Mouse (Mus musculus) embryonic facial prominence, embryonic 11.5 days (tissue): ENCODE data around the gene Kcnq1. TPM values are rescaled to one million over a fixed set of nuclear protein-coding genes. Genes with fewer than 3 reads are reported as not detected.

Experiments
- ATAC-seq: fragments of 200-750 bp; cut with Nextera tagmentation; replicated peaks from 2 replicates; pipeline ENCODE4 v1.8.0; 2017; ENCODE audit warnings: low read depth; ENCODE audit not compliant: insufficient number of reproducible peaks, low FRiP score, low TSS enrichment
- DNase-seq: peaks from one replicate; pipeline ENCODE4 v3.0.0-alpha.2; 2015; ENCODE audit warnings: low spot score
- H3K27ac ChIP-seq: fragments of 300-500 bp; sonication (generic); replicated peaks from 2 replicates; pipeline ENCODE4 v1.5.1; 2014; ENCODE audit warnings: mild to moderate bottlenecking, low read depth, low read length, control low read depth
- H3K27me3 ChIP-seq: fragments of 300-500 bp; sonication (generic); 2 replicates; pipeline ENCODE4 v1.6.1; 2014; ENCODE audit warnings: mild to moderate bottlenecking, low read length, moderate library complexity, mixed read lengths; ENCODE audit not compliant: control insufficient read depth, insufficient read depth
- H3K36me3 ChIP-seq: fragments of 300-500 bp; sonication (generic); replicated peaks from 2 replicates; pipeline ENCODE4 v1.6.1; 2014; ENCODE audit warnings: low read depth, mild to moderate bottlenecking, low read length, moderate library complexity, mixed read lengths; ENCODE audit not compliant: control insufficient read depth, insufficient read depth
- H3K4me1 ChIP-seq: fragments of 300-500 bp; sonication (generic); 2 replicates; pipeline ENCODE4 v1.6.1; 2014; ENCODE audit warnings: low read length, mixed read lengths; ENCODE audit not compliant: control insufficient read depth, insufficient read depth
- H3K4me2 ChIP-seq: fragments of 300-500 bp; sonication (generic); 2 replicates; pipeline ENCODE4 v1.6.1; 2014; ENCODE audit warnings: low read depth, mild to moderate bottlenecking, control low read depth, low read length, moderate library complexity
- H3K4me3 ChIP-seq: fragments of 300-500 bp; sonication (generic); 2 replicates; pipeline ENCODE4 v1.5.1; 2014; ENCODE audit warnings: low read depth, low read length, control low read depth
- H3K9ac ChIP-seq: fragments of 300-500 bp; sonication (generic); replicated peaks from 2 replicates; pipeline ENCODE4 v1.6.1; 2014; ENCODE audit warnings: mild to moderate bottlenecking, control low read depth, low read length
- H3K9me3 ChIP-seq: fragments of 300-500 bp; sonication (generic); replicated peaks from 2 replicates; pipeline ENCODE4 v1.6.1; 2016; ENCODE audit warnings: mild to moderate bottlenecking, low read length, inconsistent platforms, mixed read lengths; ENCODE audit not compliant: control insufficient read depth
- WGBS: fragments of 180-500 bp; shearing (Covaris S2); extraction: QIAGEN DNeasy Blood & Tissue Kit; methylation state at CpG from one replicate; pipeline ENCODE4 v1.1.7; 2014; 5-methylcytosine and 5-hydroxymethylcytosine counted together
- polyA plus RNA-seq: library from polyadenylated mRNA; unstranded; fragments of >200 nt; fragmentation: Nextera tagmentation; extraction: Ambion mirVana; gene quantifications from 2 replicates; pipeline ENCODE4 v1.2.1, GENCODE M21; 2014

The Kcnq1 gene
- polyA plus RNA-seq, 1 experiment from 2014 or later = 0.81 TPM

DNA sequence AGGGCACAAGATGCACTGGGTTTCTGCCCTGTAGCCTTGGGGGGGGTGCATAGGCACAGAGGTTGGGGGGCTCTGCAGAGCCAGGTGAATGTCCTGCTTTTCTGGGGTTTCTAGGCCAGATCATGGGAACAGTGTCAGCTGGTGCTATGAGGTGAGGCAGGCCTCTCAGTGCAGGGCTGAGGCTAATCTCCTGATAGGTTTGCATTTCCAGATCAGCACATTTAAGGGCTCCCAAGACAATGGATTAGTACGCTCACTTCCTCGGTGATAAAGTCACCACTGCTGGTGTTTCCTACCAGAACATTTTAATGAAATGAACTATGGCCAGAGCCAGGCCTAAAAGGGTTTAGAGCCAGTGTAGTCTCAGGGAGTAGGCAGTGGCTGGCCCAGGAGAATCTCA is 36.5 kb downstream of the Kcnq1 start:
- no peak overlapping the region for H3K4me2 ChIP-seq
- no peak overlapping the region for H3K9ac ChIP-seq
- H3K4me1 ChIP-seq = no peaks in the 10 kb centered on the region
- H3K36me3 ChIP-seq = no peaks in the 10 kb centered on the region
- H3K27me3 ChIP-seq = no peaks in the 10 kb centered on the region
- DNase-seq (no peak), ATAC-seq (no peak)
- WGBS = 88% methylated on average over 2 of the region's 2 CpGs
- no peak overlapping the region for H3K27ac ChIP-seq
- H3K9me3 ChIP-seq = no peaks in the 10 kb centered on the region
- H3K4me3 ChIP-seq = no peak overlapping the region

- H3K4me2 ChIP-seq = no peak overlapping the region
- WGBS = 70% methylated on average over 5 of the region's 5 CpGs
- no peak for ATAC-seq
These were observed 40.9 kb downstream of the Kcnq1 start for GRCm38 (mm10) chr7:143147015-143147414.

DNA sequence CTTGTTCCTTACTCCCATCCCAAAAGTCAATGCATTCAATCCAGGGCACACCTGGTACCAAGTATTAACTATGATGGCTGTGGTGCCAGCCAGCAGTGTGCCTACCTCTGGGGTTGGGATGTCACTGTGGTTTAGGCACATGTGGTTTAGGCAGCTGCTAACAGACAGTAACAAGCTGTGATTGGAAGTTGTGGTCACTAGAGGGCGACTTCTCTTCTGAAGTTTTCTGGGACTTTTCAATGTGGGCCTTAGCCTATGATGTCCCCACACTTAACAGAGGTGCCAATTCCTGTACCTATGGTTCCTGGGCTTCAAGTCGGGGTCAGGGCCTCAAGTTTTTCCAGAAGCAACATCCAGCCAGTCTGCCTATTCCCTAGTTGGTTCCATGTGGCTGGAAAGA is 45.0 kb downstream of the Kcnq1 start:
- peaks cover 7% of the 10 kb centered on the region; the same call in 1 of the 2 replicates for H3K4me1 ChIP-seq
- ATAC-seq (no peak), DNase-seq (peak; percentile 84)
- WGBS = 20% methylated on average over 2 of the region's 2 CpGs
- no peak overlapping the region for H3K4me2 ChIP-seq
- H3K36me3 ChIP-seq = no peaks in the 10 kb centered on the region
- H3K9me3 ChIP-seq = no peaks in the 10 kb centered on the region
- no peak overlapping the region for H3K27ac ChIP-seq
- H3K9ac ChIP-seq = no peak overlapping the region
- H3K27me3 ChIP-seq = no peaks in the 10 kb centered on the region
- no peak overlapping the region for H3K4me3 ChIP-seq

More at GRCm38 (mm10) chr7:143147015-143147414, 40.9 kb downstream of the Kcnq1 start:
- Histone ChIP-seq H3K9ac (no peak overlapping the region), H3K27ac (no peak overlapping the region), H3K4me3 (no peak overlapping the region), H3K4me1 (no peaks in the 10 kb centered on the region), H3K9me3 (no peaks in the 10 kb centered on the region), H3K27me3 (no peaks in the 10 kb centered on the region), H3K36me3 (no peaks in the 10 kb centered on the region)
- no peak for DNase-seq

DNA sequence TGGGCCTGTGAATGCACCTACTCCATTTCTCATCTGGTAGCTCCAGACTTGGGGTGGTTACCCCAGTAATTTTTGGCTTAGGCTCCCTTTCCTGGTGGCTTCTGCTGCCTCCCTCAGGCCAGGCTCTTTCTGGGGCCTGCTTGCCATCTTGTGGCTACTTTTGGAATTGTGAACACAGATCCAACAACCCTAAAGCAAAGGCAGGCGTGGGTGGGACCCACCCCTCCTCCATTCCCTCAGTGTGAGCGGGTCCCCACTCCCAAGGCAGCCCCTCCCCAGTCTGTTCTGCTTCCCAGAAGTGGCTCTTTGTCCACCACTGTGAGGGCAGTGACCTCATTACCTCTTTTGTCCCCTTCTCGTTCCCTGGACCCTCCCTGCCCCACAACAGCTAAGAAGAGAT is 46.2 kb downstream of the Kcnq1 start:
- Histone ChIP-seq H3K9ac (no peak overlapping the region), H3K36me3 (no peaks in the 10 kb centered on the region), H3K4me2 (no peak overlapping the region), H3K4me3 (no peak overlapping the region), H3K4me1 (peaks cover 7% of the 10 kb centered on the region; the same call in 1 of the 2 replicates), H3K9me3 (no peaks in the 10 kb centered on the region), H3K27ac (no peak overlapping the region), H3K27me3 (no peaks in the 10 kb centered on the region)
- ATAC-seq (no peak), DNase-seq (peak; percentile 65)
- WGBS = 15% methylated on average over 3 of the region's 3 CpGs

GRCm38 (mm10) chr7:143153915-143154373 is 47.8 kb downstream of the Kcnq1 start:
- no peaks in the 10 kb centered on the region for H3K36me3 ChIP-seq
- H3K4me3 ChIP-seq = no peak overlapping the region
- peak overlapping the region; percentile 78 for H3K27ac ChIP-seq
- peak overlapping the region; percentile 44; the same call in 1 of the 2 replicates for H3K9ac ChIP-seq
- H3K4me2 ChIP-seq = peak overlapping the region; percentile 58
- ATAC-seq (peak; percentile 60), DNase-seq (peak; percentile 93)
- H3K4me1 ChIP-seq = peaks cover 7% of the 10 kb centered on the region; the same call in 1 of the 2 replicates
- WGBS = 3% methylated on average over 18 of the region's 18 CpGs
- no peaks in the 10 kb centered on the region for H3K9me3 ChIP-seq
- H3K27me3 ChIP-seq = no peaks in the 10 kb centered on the region

- Histone ChIP-seq H3K4me2 (no peak overlapping the region), H3K4me1 (peaks cover 7% of the 10 kb centered on the region; the same call in 1 of the 2 replicates), H3K4me3 (no peak overlapping the region), H3K9ac (peak overlapping the region; percentile 14; the same call in 1 of the 2 replicates), H3K27ac (peak overlapping the region; percentile 78), H3K9me3 (no peaks in the 10 kb centered on the region), H3K36me3 (no peaks in the 10 kb centered on the region), H3K27me3 (no peaks in the 10 kb centered on the region)
- WGBS = 22% methylated on average over 19 of the region's 19 CpGs
- ATAC-seq (peak; percentile 51; the same call in 1 of the 2 replicates), DNase-seq (peak; percentile 65)
These were observed 48.3 kb downstream of the Kcnq1 start for GRCm38 (mm10) chr7:143154458-143154871.

- H3K27me3 ChIP-seq = no peaks in the 10 kb centered on the region
- DNase-seq (no peak), ATAC-seq (no peak)
- 0 out of 2 replicates have a peak overlapping the region, but pooled peaks have one; percentile 78 for H3K27ac ChIP-seq
- no peak overlapping the region for H3K4me2 ChIP-seq
- H3K9me3 ChIP-seq = no peaks in the 10 kb centered on the region
- 65% methylated on average over 5 of the region's 5 CpGs for WGBS
- H3K9ac ChIP-seq = no peak overlapping the region
- H3K4me1 ChIP-seq = peaks cover 9% of the 10 kb centered on the region; the same call in 1 of the 2 replicates
- no peaks in the 10 kb centered on the region for H3K36me3 ChIP-seq
- no peak overlapping the region for H3K4me3 ChIP-seq
These were observed 49.1 kb downstream of the Kcnq1 start for GRCm38 (mm10) chr7:143155257-143155656.

DNA sequence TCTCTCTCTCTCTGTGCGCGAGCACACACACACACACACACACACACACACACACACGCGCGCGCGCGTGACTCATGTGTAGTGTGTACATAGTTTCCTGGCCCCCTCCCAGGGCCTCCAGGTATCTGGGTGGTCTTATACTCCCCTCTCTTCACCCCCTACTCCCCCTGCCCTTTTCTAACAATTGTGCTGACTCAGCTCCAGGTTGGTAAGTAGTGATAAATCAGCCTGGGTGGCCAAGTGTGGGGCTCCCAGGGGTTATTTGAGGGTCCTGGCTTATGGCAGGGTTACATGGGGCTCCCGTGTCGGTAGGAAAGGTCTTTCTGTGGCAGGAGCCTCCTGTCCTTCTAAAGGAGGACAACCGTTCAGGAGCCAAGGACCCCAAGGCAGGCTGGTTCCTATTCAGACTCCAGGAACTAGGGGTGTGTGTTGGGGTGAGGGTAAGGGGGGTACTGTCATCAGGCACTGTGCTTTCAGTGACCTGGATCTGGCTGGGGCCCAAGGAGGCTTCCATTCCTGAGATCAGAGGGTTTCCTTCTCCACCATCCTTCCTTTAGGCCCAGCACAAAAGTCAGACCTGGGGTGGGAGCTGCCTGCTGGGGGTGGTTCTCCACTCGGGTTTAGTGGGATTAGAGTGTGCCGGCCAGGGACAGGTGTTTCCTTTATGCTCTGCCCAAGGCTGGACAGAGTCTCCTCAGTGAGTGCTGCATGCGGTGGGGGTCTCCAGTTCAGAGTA is 52.7 kb downstream of the Kcnq1 start:
- Histone ChIP-seq H3K4me2 (no peak overlapping the region), H3K4me1 (peaks cover 9% of the 10 kb centered on the region; the same call in 1 of the 2 replicates), H3K9ac (no peak overlapping the region), H3K4me3 (no peak overlapping the region), H3K9me3 (no peaks in the 10 kb centered on the region), H3K27me3 (no peaks in the 10 kb centered on the region), H3K27ac (no peak overlapping the region), H3K36me3 (no peaks in the 10 kb centered on the region)
- ATAC-seq (0 out of 2 replicates have a peak, but pooled peaks have one; percentile 20), DNase-seq (no peak)
- WGBS = 73% methylated on average over 14 of the region's 14 CpGs
